Mouse (Mus musculus): ENCODE measurements at regions not wholly inside any gene's neighbourhood (a gene's known extent, or its start where the extent isn't known, plus 50 kb on each side); places are given as distances from the start of the nearest gene placed in this dataset.

DNA sequence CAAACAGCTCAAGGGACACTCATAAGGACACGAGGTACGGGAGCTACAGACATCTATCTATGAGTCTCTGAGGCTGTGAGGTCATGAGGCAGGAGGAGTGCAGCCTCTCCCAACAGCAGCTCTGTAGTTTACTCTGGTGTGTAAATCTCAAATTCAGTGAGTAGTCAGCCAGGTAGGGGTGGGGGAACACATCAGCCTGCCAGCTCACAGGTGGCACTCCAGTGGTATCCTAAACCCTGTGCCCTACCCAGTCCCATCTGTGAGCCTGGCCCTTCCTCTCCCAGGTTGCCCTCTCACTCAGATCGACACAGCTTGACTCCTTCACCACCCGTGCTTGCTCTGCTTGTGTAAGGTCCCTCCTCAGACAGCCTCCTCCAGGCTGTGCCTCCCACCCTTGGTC, 202.2 kb downstream of the Sipa1l2 start:
- WGBS, result 73% methylated on average over 4 of the region's 4 CpGs
- Histone ChIP-seq H3K27ac (peak overlapping the region; percentile 35; the same call in 1 of the 2 replicates), H3K27me3 (ENCODE audit: insufficient read depth, poor library complexity, severe bottlenecking) (peaks cover 4% of the 10 kb centered on the region; the same call in 1 of the 2 replicates), H3K36me3 (no peaks in the 10 kb centered on the region), H3K4me3 (no peak overlapping the region), H3K9me3 (no peaks in the 10 kb centered on the region), H3K4me1 (replicated peaks) (peaks cover 23% of the 10 kb centered on the region)
- no peak for DNase-seq (ENCODE audit: low spot score)

DNA sequence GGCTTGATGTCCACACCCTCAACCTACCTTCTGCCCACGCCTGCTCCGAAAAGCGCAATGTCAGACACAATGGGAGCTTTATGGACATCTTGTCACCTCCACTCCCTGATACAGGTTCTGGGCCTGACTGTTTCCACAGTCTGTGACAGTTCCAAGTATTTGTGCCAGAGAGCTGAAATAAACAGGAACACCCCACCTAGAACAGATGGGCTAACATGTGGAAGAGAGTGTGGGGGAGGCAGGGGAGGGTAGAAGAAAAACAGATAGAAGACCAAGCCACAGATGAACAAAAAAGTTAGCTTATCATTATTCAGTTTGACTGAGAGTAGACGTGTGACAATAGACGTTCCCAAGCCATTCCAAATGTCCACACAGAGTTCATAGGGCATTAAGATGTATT, 204.6 kb downstream of the Sipa1l2 start:
- Histone ChIP-seq H3K27me3 (ENCODE audit: insufficient read depth, poor library complexity, severe bottlenecking) (peaks cover 4% of the 10 kb centered on the region; the same call in 1 of the 2 replicates), H3K9me3 (peaks cover 6% of the 10 kb centered on the region), H3K4me3 (no peak overlapping the region), H3K27ac (no peak overlapping the region), H3K4me1 (replicated peaks) (peaks cover 19% of the 10 kb centered on the region), H3K36me3 (no peaks in the 10 kb centered on the region)
- WGBS, result 87% methylated on average over 5 of the region's 5 CpGs
- DNase-seq (ENCODE audit: low spot score), result no peak

DNA sequence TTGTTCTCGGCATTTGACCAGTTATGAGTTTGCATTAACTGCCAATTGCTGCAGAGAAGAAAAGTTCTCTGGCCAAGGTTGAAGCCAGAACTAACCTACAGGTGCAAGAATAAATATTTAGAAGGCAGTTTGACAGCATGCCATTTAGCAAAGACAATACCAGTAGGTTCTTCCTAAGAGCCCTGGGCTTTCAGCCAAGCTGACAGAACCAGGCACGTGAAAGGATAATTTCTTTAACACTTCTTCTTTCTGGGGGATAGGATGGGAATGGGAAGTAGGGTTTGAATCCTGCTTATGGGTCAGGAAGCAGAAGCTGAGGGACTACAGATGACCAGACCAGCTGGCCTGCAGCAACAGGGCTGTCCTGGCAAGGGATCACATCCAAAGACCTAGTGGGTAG, 210.2 kb downstream of the Sipa1l2 start:
- 96% methylated on average over 2 of the region's 2 CpGs for WGBS
- no peak overlapping the region for H3K27ac ChIP-seq
- H3K4me3 ChIP-seq, result no peak overlapping the region
- peaks cover 9% of the 10 kb centered on the region for H3K9me3 ChIP-seq
- H3K27me3 ChIP-seq (ENCODE audit: insufficient read depth, poor library complexity, severe bottlenecking), result peaks cover 4% of the 10 kb centered on the region
- H3K4me1 ChIP-seq (replicated peaks), result peaks cover 18% of the 10 kb centered on the region
- no peaks in the 10 kb centered on the region for H3K36me3 ChIP-seq
- DNase-seq (ENCODE audit: low spot score), result no peak

DNA sequence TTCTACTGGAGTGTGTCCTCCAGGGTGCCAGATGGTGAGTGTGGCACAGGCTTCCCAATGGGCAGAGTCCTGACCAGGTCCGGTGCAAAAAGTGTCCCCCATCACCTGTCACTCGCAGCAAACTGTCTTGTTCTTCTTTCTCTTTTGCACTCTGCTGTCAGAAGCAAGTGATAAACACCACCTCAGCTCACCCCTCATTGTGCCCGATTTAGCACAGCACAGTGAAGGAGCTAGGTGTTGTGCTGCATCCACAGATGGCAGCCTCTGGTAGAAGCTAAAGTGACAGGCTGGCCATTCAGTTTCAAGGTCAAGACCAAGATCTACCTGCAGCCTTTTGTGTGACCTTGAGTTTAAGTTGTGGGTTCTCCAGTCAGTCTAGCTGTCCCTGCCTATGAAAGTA, 211.8 kb downstream of the Sipa1l2 start:
- WGBS, result 89% methylated on average over 3 of the region's 3 CpGs
- DNase-seq (ENCODE audit: low spot score), result no peak
- no peak overlapping the region for H3K27ac ChIP-seq
- H3K4me3 ChIP-seq, result no peak overlapping the region
- peaks cover 7% of the 10 kb centered on the region for H3K27me3 ChIP-seq (ENCODE audit: insufficient read depth, poor library complexity, severe bottlenecking)
- peaks cover 9% of the 10 kb centered on the region for H3K9me3 ChIP-seq
- H3K36me3 ChIP-seq, result no peaks in the 10 kb centered on the region
- H3K4me1 ChIP-seq (replicated peaks), result peaks cover 31% of the 10 kb centered on the region

DNA sequence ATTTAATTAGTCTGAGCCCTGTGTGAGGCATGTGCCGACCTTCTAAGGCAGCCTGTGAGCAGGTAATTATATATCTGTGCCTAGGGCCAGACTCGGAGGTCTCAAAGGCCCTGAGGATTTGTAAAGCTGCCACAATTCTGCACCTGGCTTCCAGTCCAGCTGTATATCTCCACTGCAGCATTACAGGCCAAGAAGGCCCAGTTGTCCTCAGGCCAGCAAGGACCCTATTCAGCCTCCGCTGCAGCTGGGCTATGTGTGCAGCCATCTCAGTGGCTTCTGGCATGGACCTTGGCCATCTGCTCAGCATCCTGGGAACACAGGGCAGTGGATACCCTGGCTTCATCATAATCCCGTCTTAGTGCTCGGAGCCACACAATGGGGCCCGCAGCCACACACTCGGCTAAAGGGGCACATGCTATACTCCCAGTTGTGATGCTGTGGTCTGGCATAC, 214.5 kb downstream of the Sipa1l2 start:
- Histone ChIP-seq H3K4me1 (replicated peaks) (peaks cover 45% of the 10 kb centered on the region), H3K36me3 (no peaks in the 10 kb centered on the region), H3K9me3 (peaks cover 4% of the 10 kb centered on the region), H3K27me3 (ENCODE audit: insufficient read depth, poor library complexity, severe bottlenecking) (peaks cover 16% of the 10 kb centered on the region), H3K4me3 (no peak overlapping the region), H3K27ac (peak overlapping the region; percentile 66)
- 68% methylated on average over 7 of the region's 7 CpGs for WGBS
- no peak for DNase-seq (ENCODE audit: low spot score)

DNA sequence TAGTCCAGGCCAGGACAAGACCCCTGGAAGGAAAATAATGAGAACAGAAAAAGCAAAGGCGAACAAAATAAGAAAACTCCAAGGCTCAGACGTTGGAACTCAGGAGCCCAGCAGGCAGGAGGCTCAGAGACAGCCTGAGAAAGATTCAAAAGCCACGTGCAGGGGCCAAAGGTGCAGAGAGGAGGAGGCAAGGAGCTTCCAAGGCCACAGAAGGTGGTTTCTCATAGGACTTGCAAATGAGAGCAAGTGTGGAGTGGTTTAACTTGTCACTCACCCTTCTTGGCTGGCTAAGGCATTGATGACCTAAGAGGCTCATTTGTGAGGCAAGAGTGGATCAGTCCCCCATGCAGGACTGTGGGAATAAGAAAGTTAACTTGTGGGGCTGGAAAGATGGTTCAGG, 217.3 kb downstream of the Sipa1l2 start:
- Histone ChIP-seq H3K27ac (no peak overlapping the region), H3K27me3 (ENCODE audit: insufficient read depth, poor library complexity, severe bottlenecking) (peaks cover 16% of the 10 kb centered on the region), H3K36me3 (no peaks in the 10 kb centered on the region), H3K4me1 (replicated peaks) (peaks cover 63% of the 10 kb centered on the region), H3K9me3 (no peaks in the 10 kb centered on the region), H3K4me3 (no peak overlapping the region)
- DNase-seq (ENCODE audit: low spot score), result peak; percentile 27
- WGBS, result 31% methylated on average over 3 of the region's 3 CpGs

DNA sequence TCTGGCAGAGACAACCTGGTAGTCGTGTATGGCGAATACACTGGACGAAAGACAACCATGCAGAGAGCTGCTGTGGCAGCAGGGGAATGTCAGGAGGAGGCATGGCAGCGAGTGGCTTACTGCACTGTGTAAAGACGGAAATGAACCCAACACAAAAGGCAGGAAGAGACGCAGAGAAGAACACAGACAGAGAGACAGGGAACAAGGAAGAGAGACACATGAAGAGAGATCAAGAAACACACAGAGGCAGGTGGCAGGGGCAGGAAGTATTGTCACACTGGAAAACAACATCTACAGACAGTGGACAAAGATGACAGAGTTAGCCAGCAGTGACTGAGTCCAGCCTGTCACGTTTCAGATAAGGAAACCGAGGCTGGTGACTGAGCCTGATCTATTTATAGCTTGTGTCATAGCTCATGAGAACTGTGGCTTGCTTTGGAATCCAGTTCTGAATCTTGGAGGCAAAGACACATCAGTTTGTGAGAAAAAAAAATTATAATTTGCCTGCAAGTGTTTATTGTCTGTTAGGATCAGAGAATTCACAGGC, 218.0 kb downstream of the Sipa1l2 start:
- H3K27me3 ChIP-seq (ENCODE audit: insufficient read depth, poor library complexity, severe bottlenecking), result peaks cover 16% of the 10 kb centered on the region
- peaks cover 63% of the 10 kb centered on the region for H3K4me1 ChIP-seq (replicated peaks)

DNA sequence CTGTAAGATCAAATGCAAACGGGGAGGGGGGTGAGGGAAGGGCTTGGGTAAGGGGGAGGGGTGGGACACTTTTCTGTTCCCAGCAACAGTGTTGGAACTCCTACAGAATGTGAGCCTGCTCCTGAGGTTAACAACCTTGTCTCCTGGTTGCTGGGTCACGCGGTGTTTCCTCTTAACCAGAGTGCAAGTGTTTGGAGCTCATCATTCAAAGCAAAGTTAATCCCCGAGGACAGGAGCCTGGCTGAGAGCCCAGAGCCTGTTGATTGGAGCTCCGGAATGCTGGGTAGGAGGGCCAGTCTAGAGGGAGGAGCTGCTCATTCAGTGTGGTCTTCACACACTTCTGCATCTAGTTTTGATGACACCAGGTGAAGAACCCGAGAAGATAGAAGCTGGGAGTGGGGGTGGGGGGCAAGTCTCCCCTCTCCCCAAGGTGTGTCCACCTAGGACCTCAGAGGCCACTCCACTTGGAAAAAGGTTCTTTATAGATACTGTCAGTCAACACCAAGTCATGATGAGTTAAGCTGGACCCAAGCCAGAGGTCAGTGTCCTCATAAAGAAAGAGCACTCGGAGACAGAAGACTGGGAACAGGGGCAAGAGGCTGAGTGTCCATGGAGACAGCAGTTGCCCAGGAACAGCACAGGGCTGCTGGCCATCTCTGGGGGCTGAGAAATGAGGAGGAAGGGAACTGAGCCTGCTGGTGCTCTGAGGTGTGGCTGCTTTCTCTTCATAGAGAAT, 220.2 kb downstream of the Sipa1l2 start:
- Histone ChIP-seq H3K27me3 (ENCODE audit: insufficient read depth, poor library complexity, severe bottlenecking) (peaks cover 12% of the 10 kb centered on the region), H3K36me3 (no peaks in the 10 kb centered on the region), H3K27ac (no peak overlapping the region), H3K4me3 (no peak overlapping the region), H3K4me1 (replicated peaks) (peaks cover 50% of the 10 kb centered on the region), H3K9me3 (no peaks in the 10 kb centered on the region)
- 46% methylated on average over 7 of the region's 7 CpGs for WGBS
- peak; percentile 31 for DNase-seq (ENCODE audit: low spot score)

More for the DNA sequence above, 218.0 kb downstream of the Sipa1l2 start:
- no peaks in the 10 kb centered on the region for H3K9me3 ChIP-seq
- no peaks in the 10 kb centered on the region for H3K36me3 ChIP-seq
- H3K27ac ChIP-seq, result no peak overlapping the region
- H3K4me3 ChIP-seq, result no peak overlapping the region
- no peak for DNase-seq (ENCODE audit: low spot score)
- 73% methylated on average over 8 of the region's 8 CpGs for WGBS

DNA sequence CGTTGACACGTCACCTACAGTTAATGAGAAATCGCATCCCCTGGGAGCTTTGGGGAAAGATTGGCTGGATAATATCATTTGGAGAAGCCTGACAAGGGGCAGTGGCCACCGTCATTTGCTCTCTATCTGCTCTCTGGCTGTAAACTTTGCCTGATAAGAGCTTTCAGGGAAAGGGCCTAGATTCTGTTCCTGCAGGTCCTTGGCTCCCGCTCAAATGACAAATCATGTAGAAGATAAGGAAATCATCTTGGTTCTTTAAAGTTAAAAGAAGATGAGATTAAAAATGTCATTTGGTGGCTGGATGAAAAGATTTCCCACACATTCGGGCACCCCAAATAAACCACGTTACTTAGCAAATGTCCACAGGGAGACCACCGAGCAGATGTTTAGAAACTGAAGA, 223.4 kb downstream of the Sipa1l2 start:
- WGBS, result 86% methylated on average over 8 of the region's 8 CpGs
- no peak for DNase-seq (ENCODE audit: low spot score)
- Histone ChIP-seq H3K27me3 (ENCODE audit: insufficient read depth, poor library complexity, severe bottlenecking) (peaks cover 18% of the 10 kb centered on the region; the same call in 1 of the 2 replicates), H3K4me1 (replicated peaks) (peaks cover 33% of the 10 kb centered on the region), H3K36me3 (no peaks in the 10 kb centered on the region), H3K27ac (no peak overlapping the region), H3K4me3 (no peak overlapping the region), H3K9me3 (no peaks in the 10 kb centered on the region)

DNA sequence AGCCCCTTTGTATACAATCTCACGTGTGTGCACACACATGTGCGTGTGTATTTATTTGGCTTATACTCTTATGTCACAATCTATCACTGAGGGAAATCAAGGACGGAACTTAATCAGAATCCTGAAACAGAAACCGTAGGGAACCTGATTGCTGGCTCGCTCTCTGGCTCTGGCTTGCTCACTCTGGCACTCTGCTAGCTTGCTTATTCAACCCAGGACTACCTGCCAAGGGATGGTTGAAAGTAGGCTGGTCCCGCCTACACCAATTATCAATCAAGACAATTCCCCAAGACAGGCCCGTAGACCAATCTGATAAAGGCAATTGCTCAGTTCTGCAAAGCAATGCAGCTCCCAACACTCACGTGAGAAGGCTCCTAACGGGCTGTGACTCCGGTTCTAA, 224.0 kb downstream of the Sipa1l2 start:
- H3K4me3 ChIP-seq, result no peak overlapping the region
- H3K27ac ChIP-seq, result no peak overlapping the region
- WGBS, result 90% methylated on average over 10 of the region's 10 CpGs
- H3K9me3 ChIP-seq, result no peaks in the 10 kb centered on the region
- peaks cover 33% of the 10 kb centered on the region for H3K4me1 ChIP-seq (replicated peaks)
- H3K36me3 ChIP-seq, result no peaks in the 10 kb centered on the region
- no peak for DNase-seq (ENCODE audit: low spot score)
- H3K27me3 ChIP-seq (ENCODE audit: insufficient read depth, poor library complexity, severe bottlenecking), result peaks cover 19% of the 10 kb centered on the region

DNA sequence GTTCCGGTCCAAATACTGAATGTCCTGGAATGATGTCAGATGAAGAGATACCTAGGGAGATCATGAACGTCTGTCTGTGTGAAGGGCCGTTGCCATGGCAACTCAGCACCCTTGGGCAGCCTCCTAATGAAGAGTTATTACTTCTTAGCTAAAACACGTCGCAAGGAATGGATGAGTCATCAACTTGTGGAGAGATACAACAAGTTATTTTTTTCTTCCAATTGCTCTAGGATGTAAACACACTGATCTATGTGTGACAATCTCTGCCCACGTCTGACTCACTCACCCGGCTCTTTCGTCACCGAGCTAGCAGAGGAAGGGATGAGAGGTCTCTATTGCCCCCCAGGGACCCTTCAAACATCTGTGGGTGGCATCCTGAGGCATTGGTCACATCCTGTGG, 225.7 kb downstream of the Sipa1l2 start:
- H3K4me3 ChIP-seq, result no peak overlapping the region
- no peak overlapping the region for H3K27ac ChIP-seq
- peaks cover 34% of the 10 kb centered on the region for H3K27me3 ChIP-seq (ENCODE audit: insufficient read depth, poor library complexity, severe bottlenecking)
- H3K36me3 ChIP-seq, result no peaks in the 10 kb centered on the region
- 64% methylated on average over 9 of the region's 9 CpGs for WGBS
- DNase-seq (ENCODE audit: low spot score), result no peak
- no peaks in the 10 kb centered on the region for H3K9me3 ChIP-seq
- H3K4me1 ChIP-seq (replicated peaks), result peaks cover 23% of the 10 kb centered on the region

DNA sequence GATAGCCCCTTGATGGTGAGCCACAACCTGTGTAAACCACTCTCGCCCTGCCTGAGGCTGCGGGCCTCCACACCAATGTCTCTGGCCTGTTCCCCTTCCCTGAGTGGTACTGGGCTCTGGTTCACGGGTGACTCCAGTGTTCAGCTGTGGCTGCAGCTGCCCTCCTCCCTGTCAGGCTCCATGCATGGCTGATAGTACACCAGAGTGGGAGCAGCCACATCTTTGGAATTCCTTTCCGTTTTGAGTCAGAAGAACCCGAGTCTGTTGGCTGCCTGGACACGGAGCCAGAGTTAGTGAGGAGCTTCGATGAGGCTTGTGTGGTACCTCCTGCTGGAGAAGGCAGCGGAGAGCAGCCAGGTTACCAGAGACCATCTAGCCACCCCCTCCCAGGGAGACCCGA, 227.1 kb downstream of the Sipa1l2 start:
- Histone ChIP-seq H3K9me3 (no peaks in the 10 kb centered on the region), H3K36me3 (no peaks in the 10 kb centered on the region), H3K27me3 (ENCODE audit: insufficient read depth, poor library complexity, severe bottlenecking) (peaks cover 47% of the 10 kb centered on the region), H3K27ac (peak overlapping the region; percentile 56), H3K4me1 (replicated peaks) (peaks cover 18% of the 10 kb centered on the region), H3K4me3 (no peak overlapping the region)
- 74% methylated on average over 9 of the region's 9 CpGs for WGBS
- no peak for DNase-seq (ENCODE audit: low spot score)

DNA sequence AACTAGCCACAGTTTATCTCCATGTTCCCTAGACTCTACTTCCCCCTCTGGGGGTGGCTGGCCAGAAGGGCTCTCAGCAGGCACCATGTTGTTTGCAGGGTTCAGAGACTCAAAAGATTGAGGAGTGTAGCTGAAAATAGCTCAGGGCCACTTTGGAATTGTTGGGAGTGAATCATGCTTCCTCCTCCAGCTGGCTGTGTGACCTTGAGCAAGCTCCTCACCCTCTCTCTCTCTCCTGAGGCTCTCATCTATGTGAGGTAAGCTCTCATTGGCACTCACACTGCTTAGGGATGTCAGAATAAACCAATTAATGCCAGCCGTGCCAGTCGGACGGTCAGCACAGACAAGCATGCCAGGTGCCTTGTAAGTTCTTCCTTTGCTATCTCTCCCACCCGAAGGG, 228.0 kb downstream of the Sipa1l2 start:
- Histone ChIP-seq H3K4me1 (replicated peaks) (peaks cover 27% of the 10 kb centered on the region), H3K4me3 (no peak overlapping the region), H3K27me3 (ENCODE audit: insufficient read depth, poor library complexity, severe bottlenecking) (peaks cover 56% of the 10 kb centered on the region), H3K36me3 (no peaks in the 10 kb centered on the region), H3K9me3 (no peaks in the 10 kb centered on the region), H3K27ac (no peak overlapping the region)
- DNase-seq (ENCODE audit: low spot score), result no peak
- 90% methylated on average over 4 of the region's 4 CpGs for WGBS
